Mouse (Mus musculus) bone marrow, adult 2 months (tissue): Measurements from ENCODE around the gene Mst1. TPM values are rescaled to one million over a fixed set of nuclear protein-coding genes. Genes with fewer than 3 reads are reported as not detected.

Experiments
- H3K27ac ChIP-seq: fragments of 200-500 bp; 2 replicates; pipeline ENCODE4 v1.5.1; 2012; ENCODE audit warnings: low read depth, mild to moderate bottlenecking, control low read depth, inconsistent platforms, low read length; ENCODE audit not compliant: control insufficient read depth, poor library complexity, insufficient read depth
- H3K4me1 ChIP-seq: fragments of 200-500 bp; 2 replicates; pipeline ENCODE4 v1.6.1; 2011; ENCODE audit warnings: low read length; ENCODE audit not compliant: control insufficient read depth, insufficient read depth
- H3K4me3 ChIP-seq: fragments of 200-500 bp; replicated peaks from 2 replicates; pipeline ENCODE3; 2011; ENCODE audit warnings: mild to moderate bottlenecking, low read depth, low read length, control low read depth; ENCODE audit not compliant: control insufficient read depth
- CTCF ChIP-seq: fragments of 200-500 bp; IDR thresholded peaks from 2 replicates; pipeline ENCODE4 v1.5.1; 2011; ENCODE audit warnings: low read length, control low read depth; ENCODE audit not compliant: control insufficient read depth, insufficient read depth
- POLR2A ChIP-seq: fragments of 200-500 bp; IDR thresholded peaks from 2 replicates; pipeline ENCODE4 v1.6.1; 2011; ENCODE audit warnings: low read depth, mild to moderate bottlenecking, control low read depth, low read length, borderline replicate concordance; ENCODE audit not compliant: control insufficient read depth
- WGBS: fragments of 180-500 bp; shearing (Covaris S2); methylation state at CpG from one replicate; pipeline ENCODE4 v1.1.7; 2018; 5-methylcytosine and 5-hydroxymethylcytosine counted together
- polyA plus RNA-seq: library from polyadenylated mRNA; stranded (reverse); fragments of >200 nt; gene quantifications from 2 replicates; pipeline ENCODE4 v1.2.4, GENCODE M21; 2011; ENCODE audit warnings: low replicate concordance; ENCODE audit not compliant: missing spikeins, insufficient read depth, insufficient read length

Mst1 gene
- polyA plus RNA-seq, 1 experiment = 10.1 TPM

- Histone ChIP-seq H3K4me1 (peaks cover 9% of the 10 kb centered on the region), H3K4me3 (no peak overlapping the region), H3K27ac (no peak overlapping the region)
- 62% methylated on average over 17 of the region's 17 CpGs for WGBS
- TF ChIP-seq CTCF = no peak
- no peak for TF ChIP-seq POLR2A
These were observed 31.4 kb downstream of the Mst1 start for GRCm38 (mm10) chr9:108111593-108112121.

GRCm38 (mm10) chr9:108112719-108113340 lies 32.6 kb downstream of the Mst1 start:
- Histone ChIP-seq H3K27ac (no peak overlapping the region), H3K4me3 (no peak overlapping the region), H3K4me1 (peaks cover 9% of the 10 kb centered on the region)
- TF ChIP-seq POLR2A = no peak
- TF ChIP-seq CTCF = no peak
- 92% methylated on average over 18 of the region's 18 CpGs for WGBS

- no peak overlapping the region for H3K27ac ChIP-seq
- peaks cover 6% of the 10 kb centered on the region for H3K4me1 ChIP-seq
- TF ChIP-seq POLR2A (no peak), CTCF (no peak)
- 87% methylated on average over 43 of the region's 43 CpGs for WGBS
- no peak overlapping the region for H3K4me3 ChIP-seq
These were observed 35.2 kb downstream of the Mst1 start for GRCm38 (mm10) chr9:108115290-108116077.

- 64% methylated on average over 4 of the region's 4 CpGs for WGBS
- no peak overlapping the region for H3K27ac ChIP-seq
- TF ChIP-seq POLR2A (no peak), CTCF (no peak)
These were observed 36.9 kb downstream of the Mst1 start for GRCm38 (mm10) chr9:108117143-108117542.

GRCm38 (mm10) chr9:108119891-108120411 lies 39.7 kb downstream of the Mst1 start:
- TF ChIP-seq CTCF = no peak
- no peak for TF ChIP-seq POLR2A
- 31% methylated on average over 11 of the region's 11 CpGs for WGBS
- H3K27ac ChIP-seq = no peak overlapping the region
- peaks cover 2% of the 10 kb centered on the region; the same call in 1 of the 2 replicates for H3K4me1 ChIP-seq
- H3K4me3 ChIP-seq = no peak overlapping the region

More at GRCm38 (mm10) chr9:108117143-108117542, 36.9 kb downstream of the Mst1 start:
- H3K4me3 ChIP-seq = no peak overlapping the region
- H3K4me1 ChIP-seq = peaks cover 2% of the 10 kb centered on the region; the same call in 1 of the 2 replicates

GRCm38 (mm10) chr9:108120671-108121070 lies 40.4 kb downstream of the Mst1 start:
- WGBS = 41% methylated on average over 8 of the region's 8 CpGs
- H3K4me3 ChIP-seq = no peak overlapping the region
- peaks cover 2% of the 10 kb centered on the region; the same call in 1 of the 2 replicates for H3K4me1 ChIP-seq
- H3K27ac ChIP-seq = no peak overlapping the region
- TF ChIP-seq CTCF (no peak), POLR2A (no peak)

- no peak for TF ChIP-seq POLR2A
- no peak overlapping the region for H3K27ac ChIP-seq
- peaks cover 2% of the 10 kb centered on the region; the same call in 1 of the 2 replicates for H3K4me1 ChIP-seq
These were observed 41.1 kb downstream of the Mst1 start for GRCm38 (mm10) chr9:108121170-108121969.

GRCm38 (mm10) chr9:108123916-108124315 lies 43.7 kb downstream of the Mst1 start:
- 80% methylated on average over 4 of the region's 4 CpGs for WGBS
- Histone ChIP-seq H3K27ac (no peak overlapping the region), H3K4me3 (no peak overlapping the region), H3K4me1 (peaks cover 2% of the 10 kb centered on the region; the same call in 1 of the 2 replicates)
- TF ChIP-seq CTCF (no peak), POLR2A (no peak)

More at GRCm38 (mm10) chr9:108121170-108121969, 41.1 kb downstream of the Mst1 start:
- WGBS = 83% methylated on average over 10 of the region's 10 CpGs
- no peak overlapping the region for H3K4me3 ChIP-seq

- no peak overlapping the region for H3K27ac ChIP-seq
- no peaks in the 10 kb centered on the region for H3K4me1 ChIP-seq
- H3K4me3 ChIP-seq = no peak overlapping the region
- TF ChIP-seq POLR2A (no peak), CTCF (no peak)
- 83% methylated on average over 8 of the region's 8 CpGs for WGBS
These were observed 45.5 kb downstream of the Mst1 start for GRCm38 (mm10) chr9:108125731-108126130.
